Mouse (Mus musculus) heart, postnatal 4 days (tissue): Measurements from ENCODE around the gene Creb3l4. TPM values are rescaled to one million over a fixed set of nuclear protein-coding genes. Genes with fewer than 3 reads are reported as not detected.
"Not testable (repeated sequence)": the region's sequence is repeated elsewhere in the genome, so short reads cannot be mapped to it uniquely, and the experiment has no call there.

Source experiments
- DNase-seq: peaks from one replicate; pipeline ENCODE4 v3.0.0; 2021
- total RNA-seq, 2 experiments: library from RNA; stranded (reverse); gene quantifications; 2 replicates each; pipeline ENCODE4 v1.2.3; 2021

Creb3l4 gene
- total RNA-seq: under 1 TPM; 0.18 to 0.19 TPM

GRCm38 (mm10) chr3:90242984-90243775 lies at the start of gene Creb3l4:
TSS of gene Creb3l4 (minus strand) at chr3:90243512.
- DNase-seq: peak; percentile 68

GRCm38 (mm10) chr3:90292345-90293275 lies 49.3 kb upstream of the Creb3l4 start, which contains the start of gene Gatad2b:
TSS of gene Gatad2b (plus strand) at chr3:90293178.
- peak; percentile 99 for DNase-seq

- no peak for DNase-seq
Observed at GRCm38 (mm10) chr3:90291982-90292344, 48.7 kb upstream of the Creb3l4 start.

GRCm38 (mm10) chr3:90290602-90291001 lies 47.3 kb upstream of the Creb3l4 start:
- no peak for DNase-seq

GRCm38 (mm10) chr3:90289403-90289802 lies 46.1 kb upstream of the Creb3l4 start:
- DNase-seq: not testable (repeated sequence)

GRCm38 (mm10) chr3:90284150-90284549 lies 40.8 kb upstream of the Creb3l4 start:
- DNase-seq: no peak

- no peak for DNase-seq
Observed at GRCm38 (mm10) chr3:90280708-90281107, 37.4 kb upstream of the Creb3l4 start.

GRCm38 (mm10) chr3:90279743-90280142 lies 36.4 kb upstream of the Creb3l4 start:
- no peak for DNase-seq

GRCm38 (mm10) chr3:90279216-90279615 lies 35.9 kb upstream of the Creb3l4 start:
- DNase-seq: no peak

GRCm38 (mm10) chr3:90278211-90278610 lies 34.9 kb upstream of the Creb3l4 start:
- no peak for DNase-seq

GRCm38 (mm10) chr3:90277793-90278192 lies 34.5 kb upstream of the Creb3l4 start:
- no peak for DNase-seq

GRCm38 (mm10) chr3:90276858-90277257 lies 33.5 kb upstream of the Creb3l4 start:
- no peak for DNase-seq

- no peak for DNase-seq
Observed at GRCm38 (mm10) chr3:90275286-90275685, 32.0 kb upstream of the Creb3l4 start.

GRCm38 (mm10) chr3:90273855-90274254 lies 30.5 kb upstream of the Creb3l4 start:
- DNase-seq: no peak

- no peak for DNase-seq
Observed at GRCm38 (mm10) chr3:90272170-90272569, 28.9 kb upstream of the Creb3l4 start.

GRCm38 (mm10) chr3:90270784-90271183 lies 27.5 kb upstream of the Creb3l4 start:
- no peak for DNase-seq

- no peak for DNase-seq
Observed at GRCm38 (mm10) chr3:90268971-90269370, 25.7 kb upstream of the Creb3l4 start.

GRCm38 (mm10) chr3:90268190-90268589 lies 24.9 kb upstream of the Creb3l4 start:
- no peak for DNase-seq

GRCm38 (mm10) chr3:90266901-90267775 lies 23.8 kb upstream of the Creb3l4 start:
- DNase-seq: no peak

- peak; percentile 26 for DNase-seq
Observed at GRCm38 (mm10) chr3:90265932-90266741, 22.8 kb upstream of the Creb3l4 start.
